Mouse (Mus musculus) CD4-positive helper T cell, adult 2 months (primary cell): ENCODE measurements around the gene Cdk7.
"Not testable (repeated sequence)": the region's sequence is repeated elsewhere in the genome, so short reads cannot be mapped to it uniquely, and the experiment has no call there.

Experiments used
- DNase-seq: peaks from one replicate; pipeline ENCODE4 v3.0.0-alpha.2; 2012; ENCODE audit warnings: low read depth, missing footprints, low spot score

The Cdk7 gene

DNA sequence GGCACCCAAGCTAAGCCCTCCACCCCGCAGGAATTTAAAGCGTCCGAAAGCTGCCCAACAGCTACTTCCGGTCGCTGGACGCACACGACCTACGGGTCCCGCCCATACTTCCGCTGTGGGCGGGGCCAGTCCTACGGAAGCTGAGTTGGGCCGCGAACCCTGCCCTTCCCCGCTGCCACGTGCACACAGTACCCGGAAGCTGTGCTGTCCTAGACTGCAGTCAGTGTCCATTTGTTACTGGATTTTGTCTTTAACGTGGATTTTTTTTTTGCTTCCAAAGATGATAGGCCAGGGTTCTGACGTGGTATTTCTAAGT lies at the start of gene Cdk7:
Gene Cdk7 (minus strand): TSS at position 79 of the 316 bp plus-strand sequence.
- peak; percentile 93 for DNase-seq

DNA sequence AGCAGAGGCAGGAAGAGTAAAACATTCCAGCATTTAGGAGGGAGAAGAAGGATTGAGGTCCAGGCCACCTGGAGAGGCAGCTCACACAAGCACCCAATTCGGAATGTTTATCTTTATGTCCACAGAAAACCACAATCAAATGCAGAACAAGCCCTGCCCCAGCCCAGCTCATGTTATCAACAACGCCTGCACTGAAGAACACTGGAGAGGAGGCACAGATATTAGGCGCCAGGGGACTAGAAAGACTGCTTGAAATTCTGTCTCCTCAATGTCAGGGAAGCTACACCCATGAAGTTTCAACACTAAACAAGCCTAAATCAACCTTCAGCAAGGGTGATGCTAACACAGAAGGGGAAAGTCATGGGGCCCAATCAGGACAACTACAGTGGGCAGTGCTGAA lies 46.8 kb upstream of the Cdk7 start:
- DNase-seq: no peak

DNA sequence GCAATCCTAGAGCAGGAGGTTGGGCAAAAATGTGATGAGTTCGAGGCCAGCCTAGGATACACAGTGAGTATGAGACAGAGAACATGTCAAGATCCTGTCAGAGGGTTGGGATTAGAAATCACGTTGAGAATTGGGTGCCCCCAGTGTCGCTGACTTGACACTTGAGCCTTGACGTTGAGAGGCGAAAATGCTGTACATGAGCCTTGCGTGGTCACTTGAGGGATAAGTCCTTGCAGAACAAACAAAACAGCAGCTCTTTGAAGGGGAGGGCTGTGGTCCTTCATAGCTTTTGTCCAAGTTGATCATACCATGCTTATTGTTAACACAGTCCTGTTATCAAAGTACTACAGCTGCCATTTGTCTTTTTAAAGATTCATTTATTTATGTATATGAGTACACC lies 46.0 kb upstream of the Cdk7 start:
- DNase-seq: no peak

DNA sequence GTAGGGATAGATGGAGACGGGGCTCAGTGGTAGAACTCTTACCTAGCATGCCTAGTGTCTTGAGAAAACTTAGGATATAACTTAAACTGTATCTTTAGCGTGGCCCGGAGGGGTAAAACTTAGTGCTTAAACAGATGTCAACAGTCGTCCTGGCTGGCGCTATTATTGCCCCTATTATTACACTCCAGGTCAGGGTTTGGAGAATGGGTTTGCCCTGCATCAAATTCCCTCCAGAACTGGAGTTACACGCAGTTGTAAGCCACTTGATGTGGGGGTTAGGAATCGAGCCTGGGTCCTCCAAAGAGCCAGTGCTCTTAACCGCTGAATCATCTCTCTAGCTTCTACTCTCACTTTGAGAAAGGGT lies 45.3 kb upstream of the Cdk7 start:
- no peak for DNase-seq

DNA sequence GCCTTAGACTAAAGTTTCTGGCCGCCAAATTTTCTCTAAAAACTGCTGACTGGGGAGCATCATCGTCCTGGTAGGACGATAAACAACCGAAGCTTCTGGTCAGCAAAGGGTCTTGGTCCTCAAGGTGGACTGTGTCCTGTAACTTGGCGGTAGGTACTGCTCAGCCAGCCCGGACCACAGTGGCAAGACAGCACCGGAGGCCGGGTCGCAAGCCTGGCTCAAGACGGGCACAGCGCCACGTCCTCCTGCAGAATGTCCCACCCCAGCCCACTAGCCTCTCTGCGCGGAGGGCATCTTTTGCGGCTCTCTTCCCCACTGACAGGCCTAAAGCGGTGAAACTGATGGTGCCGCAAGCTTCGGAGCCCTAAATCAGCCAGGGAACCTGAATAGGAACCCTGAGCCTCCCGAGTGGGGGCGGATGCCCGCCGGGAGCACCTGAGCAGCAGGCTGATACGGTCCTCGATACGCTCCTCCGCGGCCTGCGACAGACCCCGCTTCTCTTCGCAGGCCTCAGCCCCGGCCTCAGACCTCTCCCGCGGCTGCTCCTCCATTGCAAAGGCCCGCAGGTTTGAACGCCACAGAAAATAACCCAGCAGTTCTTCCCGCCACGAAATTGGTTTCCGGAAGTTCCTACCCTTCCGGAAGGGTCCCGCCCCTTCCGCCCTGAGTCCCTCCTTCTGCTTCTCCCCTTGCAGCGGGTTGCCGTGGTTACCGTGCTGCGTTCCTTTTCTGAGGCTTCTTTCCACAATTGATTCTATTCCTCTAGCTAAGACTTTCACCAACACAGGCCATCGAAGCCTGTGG lies 44.7 kb upstream of the Cdk7 start, which contains the start of gene Cenph:
Gene Cenph (minus strand): TSS at position 648 of the 804 bp plus-strand sequence.
- peak; percentile 92 for DNase-seq

DNA sequence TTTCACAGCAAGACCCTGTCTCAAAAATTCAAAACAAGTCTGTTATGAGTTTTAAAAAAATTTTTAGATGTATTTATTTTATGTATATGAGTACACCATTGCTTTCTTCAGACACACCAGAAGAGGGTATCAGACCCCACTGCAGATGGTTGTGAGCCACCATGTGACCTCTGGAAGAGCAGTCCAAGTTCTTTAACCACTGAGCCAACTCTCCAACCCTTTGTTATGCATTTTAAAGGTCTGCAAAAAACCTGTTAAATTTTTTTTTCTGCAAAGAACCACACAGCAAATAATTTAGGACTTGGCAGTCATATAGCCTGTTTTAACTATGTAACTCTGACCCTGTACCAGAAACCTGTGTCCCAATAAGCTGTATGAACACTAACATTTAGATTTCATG lies 44.0 kb upstream of the Cdk7 start:
- DNase-seq: no peak

DNA sequence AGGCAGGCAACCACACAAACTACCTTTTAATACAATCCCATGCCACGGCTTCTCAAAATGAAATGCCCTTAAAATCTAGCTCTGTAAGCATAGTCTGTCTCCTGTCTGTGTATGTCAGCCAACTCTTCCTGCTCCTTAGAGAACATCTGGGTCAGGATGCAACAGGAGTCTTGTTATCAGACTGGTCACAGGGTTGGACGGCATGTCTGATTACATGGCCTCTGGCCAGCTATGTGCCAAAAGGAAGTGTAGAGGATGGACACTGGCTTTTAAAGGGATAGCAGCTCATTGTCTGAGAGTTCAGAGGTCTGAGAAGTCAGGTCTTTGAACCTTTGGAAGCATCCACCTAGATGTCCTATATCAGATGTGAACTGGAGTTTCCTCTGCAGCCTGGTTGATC lies 24.6 kb upstream of the Cdk7 start:
- no peak for DNase-seq

DNA sequence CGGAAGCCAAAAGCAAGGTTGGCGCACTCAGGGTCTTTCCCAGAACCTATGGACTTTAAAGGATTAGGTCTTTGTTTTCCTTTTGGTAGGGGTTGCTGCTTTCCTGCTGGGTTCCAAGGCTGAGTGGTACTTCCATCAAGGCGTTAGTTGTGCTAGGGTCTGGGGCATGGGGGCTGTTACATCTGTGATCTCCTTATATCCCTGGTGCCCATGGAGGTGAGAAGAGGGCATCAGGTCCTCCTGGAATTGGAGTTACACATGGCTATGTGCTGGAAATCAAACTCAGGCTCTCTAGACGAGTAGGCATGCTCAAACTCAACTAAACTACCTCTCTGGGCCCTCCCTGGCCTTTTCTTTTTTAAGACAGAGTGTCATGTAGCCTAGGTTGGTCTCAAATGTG lies 23.4 kb upstream of the Cdk7 start:
- DNase-seq: no peak

DNA sequence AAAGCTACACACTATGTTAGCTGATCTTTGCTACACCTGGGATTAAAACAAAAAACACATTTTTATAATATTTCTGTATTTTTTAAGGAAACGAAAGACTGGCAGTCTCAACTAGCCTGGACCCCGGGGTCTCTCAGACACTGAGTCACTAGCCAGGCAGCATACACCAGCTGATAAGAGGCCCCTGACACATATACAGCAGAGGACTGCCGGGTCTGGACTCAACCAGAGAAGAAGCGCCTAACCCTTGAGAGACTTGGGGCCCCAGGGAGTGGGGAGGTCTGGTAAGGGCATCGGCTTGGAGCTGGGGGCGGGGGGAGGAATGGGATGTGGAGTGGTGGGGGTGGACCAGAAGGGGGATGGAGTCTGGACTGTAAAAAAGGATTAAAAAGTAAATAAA lies 22.3 kb upstream of the Cdk7 start:
- no peak for DNase-seq

DNA sequence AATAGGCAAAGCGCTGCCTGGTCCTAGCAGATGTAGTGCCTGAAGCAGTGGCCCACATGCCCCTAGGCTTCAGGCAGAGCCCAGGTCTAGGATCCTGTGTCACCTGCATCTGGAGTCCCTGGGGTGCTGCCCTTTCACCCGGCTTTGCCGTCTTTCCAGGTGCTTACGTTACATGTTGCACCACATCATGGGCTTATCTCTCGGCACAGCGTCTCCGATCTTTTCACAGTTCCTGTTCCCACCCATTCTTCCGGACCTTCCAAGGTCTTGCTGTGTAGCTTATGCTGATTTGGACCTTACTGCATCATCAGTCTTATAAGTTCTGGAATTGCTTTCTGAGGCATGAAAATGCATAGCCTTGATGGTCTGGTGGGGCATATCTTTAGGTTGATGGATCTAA lies 21.8 kb upstream of the Cdk7 start:
- DNase-seq: no peak

DNA sequence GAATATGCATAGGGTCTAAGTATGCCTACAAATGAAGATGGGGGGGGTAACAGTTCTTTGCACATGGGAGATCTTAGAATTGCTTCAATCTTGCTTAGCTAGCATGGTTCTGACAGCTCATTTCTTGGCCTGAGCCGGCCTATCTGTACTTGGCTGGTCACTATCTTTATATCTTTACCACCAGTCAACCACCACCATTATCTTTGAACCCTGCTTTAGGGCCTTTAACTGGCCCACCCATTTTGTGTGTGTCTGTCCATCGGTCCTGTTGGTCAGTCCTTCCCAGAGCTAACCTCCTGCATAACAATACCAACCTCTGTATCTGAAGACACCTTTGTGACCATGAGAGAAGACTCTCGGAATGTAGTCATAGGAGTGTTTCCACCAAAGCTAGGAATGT lies 20.7 kb upstream of the Cdk7 start:
- no peak for DNase-seq

DNA sequence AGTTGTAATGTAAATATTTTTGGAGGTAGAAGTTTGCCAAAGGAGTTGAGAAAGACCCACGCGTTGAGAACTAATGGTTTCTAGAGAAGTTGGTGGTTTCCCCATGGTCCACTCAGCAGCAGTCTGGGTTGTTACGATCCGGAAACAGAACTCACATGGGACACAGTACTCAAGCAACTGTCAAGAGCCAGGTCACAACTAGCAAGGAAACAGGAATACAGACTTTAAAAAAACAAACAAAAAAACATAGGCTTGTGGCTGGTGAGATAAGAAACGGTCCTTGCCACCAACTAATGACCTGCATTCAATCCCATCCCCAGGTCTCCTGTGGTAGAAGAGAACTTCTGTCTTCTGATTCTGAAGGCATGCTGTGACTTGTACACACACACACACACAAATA lies 20.1 kb upstream of the Cdk7 start:
- DNase-seq: no peak

DNA sequence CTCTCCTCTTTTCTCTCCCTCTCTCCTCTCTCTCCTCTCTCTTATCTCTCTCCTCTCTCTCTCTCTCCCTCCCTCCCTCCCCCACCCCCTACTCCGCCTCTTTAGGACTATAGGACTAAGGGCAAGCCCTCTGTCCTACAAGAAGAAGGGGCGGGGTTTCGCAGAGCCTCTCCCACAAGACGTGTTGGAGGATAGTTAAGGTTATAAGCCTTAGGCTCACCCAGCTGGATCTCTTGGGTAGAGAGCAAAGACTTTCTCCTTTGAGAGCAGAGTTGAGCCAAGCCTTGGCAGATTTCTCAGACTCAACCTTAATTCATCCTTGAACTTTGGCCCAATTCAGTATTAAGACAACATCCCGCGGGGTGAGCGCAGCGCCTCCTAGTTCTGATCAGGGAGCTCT lies 17.9 kb upstream of the Cdk7 start:
- DNase-seq: no peak

DNA sequence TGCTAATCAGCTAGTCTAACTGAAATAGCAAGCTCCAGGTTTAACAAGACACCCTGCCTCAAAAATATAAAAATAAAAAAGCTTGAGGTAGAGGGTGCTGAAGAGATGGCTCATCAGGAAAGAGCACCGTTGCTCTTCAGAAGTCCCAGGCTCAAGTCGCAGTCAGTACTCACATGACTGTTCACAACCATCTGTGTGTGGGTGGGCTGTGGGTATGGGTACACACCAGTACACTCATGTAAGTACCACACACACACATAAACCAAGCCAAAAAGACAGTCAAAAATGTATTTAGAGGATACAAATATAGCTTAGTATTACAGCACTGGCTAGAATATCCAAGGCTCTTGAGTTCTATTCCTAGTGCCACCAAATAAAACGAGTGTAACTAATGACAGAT lies 15.4 kb upstream of the Cdk7 start:
- DNase-seq: no peak

DNA sequence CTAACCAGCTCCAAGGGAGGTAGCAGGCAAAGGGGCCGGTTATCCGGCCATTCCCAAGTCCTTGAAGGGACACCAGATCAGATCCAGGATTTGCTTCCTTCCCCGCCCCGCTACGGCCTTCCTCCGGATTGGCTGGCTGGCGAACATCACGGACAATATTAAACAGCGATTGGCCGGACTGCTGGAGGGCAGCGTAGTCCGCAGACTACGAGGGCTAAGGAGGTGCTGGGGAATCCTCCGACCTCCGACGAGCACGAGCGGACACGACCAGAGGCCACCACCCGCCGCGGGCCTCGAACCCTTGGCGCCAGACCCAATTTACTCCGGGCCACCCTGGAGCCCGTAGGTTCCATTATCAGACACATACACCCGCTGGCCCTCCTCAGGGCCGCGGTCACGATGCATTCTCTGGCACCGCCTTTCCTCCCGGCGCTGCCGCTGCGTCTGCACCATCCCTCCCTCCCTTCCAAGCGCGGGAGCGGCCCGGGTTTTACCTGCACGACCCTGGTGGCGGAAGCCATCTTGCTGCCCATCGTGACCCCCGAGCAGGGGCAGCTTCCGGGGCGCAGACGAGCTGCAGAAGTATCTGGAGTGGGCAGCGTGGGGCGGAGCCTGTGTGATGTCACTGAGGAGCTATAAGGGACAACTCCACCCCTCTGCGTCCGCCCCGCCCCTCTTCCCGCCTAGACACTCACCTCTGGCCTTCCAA lies 13.5 kb upstream of the Cdk7 start, which contains the start of gene Mrps36:
Gene Mrps36 (minus strand): TSS at position 624 of the 709 bp plus-strand sequence.
- DNase-seq: peak; percentile 90

DNA sequence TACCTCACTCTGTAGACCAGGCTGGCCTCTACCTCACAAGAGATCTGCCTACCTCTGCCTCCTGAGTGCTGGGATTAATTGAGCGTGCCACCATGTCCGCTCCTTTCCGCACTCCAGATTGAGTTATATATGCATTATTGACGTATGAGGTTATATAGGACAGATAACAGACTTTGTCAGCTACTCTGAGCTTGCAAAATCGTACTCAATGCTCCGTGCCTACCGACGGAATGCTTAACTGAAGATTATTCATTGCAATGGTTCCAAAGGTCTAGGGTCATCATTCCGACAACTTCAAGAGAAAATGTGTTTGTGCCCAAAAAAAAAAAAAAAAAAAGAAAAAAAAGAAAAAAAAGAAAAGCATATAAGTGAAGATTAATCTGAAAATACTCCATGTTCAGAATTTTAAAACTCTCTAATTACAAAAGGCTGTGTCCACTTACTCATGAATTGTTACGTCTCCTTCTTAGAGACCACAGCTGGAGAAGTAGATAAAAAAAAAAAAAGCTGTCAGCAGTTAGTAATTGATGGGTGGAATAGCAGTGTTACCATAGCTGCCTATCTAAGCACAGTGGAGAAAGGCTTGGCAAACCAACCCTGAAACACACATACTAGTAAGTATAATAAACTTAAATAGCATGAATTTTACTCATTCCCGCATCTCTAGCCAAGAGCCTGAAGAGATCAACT lies 12.8 kb upstream of the Cdk7 start:
- no peak for DNase-seq

DNA sequence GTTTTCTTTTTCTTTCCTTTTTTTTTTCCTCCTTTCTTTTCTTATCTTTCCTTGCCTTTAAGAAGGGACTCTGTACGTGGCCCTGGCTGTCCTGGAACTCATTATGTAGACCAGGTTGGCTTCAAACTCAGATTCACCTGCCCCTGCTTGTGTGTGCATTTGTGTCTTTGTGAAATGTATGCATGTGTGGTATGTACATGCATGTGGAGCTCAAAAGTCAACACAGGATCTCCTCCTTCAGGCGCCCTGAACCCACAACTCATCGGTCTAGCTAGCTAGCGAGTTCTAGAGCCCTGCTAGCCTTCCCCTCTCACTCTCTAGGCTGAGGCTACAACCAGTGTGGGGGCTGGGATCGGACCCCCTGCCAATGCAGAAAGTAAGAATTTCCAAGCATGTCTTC lies 12.1 kb upstream of the Cdk7 start:
- DNase-seq: no peak

DNA sequence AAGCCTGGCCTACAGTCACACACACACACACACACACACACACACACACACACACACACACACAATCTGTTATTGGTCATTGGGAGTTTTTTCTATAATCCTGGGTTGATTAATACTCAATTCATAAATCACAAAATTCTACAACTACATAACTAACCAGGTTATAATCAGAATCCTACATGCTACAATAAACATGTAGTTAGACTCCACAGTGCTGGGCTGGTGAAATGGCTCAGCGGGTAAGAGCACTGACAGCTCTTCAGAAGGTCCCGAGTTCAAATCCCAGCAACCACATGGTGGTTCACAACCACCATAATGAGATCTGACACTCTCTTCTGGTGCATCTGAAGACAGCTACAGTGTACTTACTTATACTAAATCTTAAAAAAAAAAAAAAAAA lies 2.0 kb upstream of the Cdk7 start:
- DNase-seq: no peak

DNA sequence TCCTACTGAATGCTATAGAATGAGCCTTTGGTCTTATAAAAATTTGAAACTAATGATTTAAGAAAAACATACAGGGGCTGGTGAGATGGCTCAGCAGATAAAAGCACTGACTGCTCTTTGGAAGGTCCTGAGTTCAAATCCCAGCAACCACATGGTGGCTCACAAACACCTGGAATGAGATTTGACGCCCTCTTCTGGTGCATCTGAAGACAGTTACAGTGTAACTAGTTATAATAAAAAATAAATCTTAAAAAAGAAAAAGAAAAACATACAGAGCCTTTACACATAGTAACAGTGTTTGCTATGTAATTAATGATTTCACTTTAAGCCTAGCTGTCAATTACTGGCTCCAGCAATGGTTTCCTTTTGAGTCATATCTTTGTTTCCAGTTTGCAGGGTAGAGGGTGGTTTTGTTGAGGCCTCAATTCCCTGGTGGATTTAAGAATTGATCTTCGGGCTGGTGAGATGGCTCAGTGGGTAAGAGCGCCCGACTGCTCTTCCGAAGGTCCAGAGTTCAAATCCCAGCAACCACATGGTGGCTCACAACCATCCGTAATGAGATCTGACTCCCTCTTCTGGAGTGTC lies 815 bp upstream of the Cdk7 start:
- not testable (repeated sequence) for DNase-seq

DNA sequence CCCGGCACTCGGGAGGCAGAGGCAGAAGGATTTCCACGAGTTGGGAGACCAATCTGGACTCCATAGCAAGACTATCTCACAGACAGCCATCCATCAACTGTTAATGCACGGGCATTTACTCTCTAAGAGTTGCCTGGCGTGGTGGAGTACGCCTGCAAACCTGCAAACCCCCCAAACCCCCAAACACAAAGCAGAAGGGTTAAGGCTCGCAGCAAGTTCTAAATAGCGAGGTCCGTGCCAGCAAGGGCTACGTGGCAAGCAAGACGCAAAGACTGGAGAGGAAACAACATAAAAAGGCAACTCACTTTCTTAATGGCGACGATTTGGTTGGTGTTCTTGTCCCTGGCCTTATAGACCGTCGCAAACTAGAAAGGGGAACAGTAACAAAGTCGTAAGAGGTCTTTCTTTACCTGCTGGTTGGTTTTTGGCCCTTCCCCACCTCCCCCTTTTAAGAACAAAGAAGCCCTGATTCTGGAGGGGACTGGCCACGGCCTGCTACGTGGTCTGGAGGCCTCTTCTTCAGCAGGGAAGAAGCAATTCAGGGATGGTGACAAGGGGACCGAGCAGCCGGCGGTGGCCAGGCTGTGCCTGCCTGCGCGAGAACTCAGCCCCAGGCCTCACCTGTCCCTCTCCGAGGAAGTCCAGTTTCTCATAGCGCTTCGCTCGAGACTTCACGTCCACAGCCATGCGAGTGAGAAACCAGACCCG lies 432 bp downstream of the Cdk7 start:
- DNase-seq: peak; percentile 14

DNA sequence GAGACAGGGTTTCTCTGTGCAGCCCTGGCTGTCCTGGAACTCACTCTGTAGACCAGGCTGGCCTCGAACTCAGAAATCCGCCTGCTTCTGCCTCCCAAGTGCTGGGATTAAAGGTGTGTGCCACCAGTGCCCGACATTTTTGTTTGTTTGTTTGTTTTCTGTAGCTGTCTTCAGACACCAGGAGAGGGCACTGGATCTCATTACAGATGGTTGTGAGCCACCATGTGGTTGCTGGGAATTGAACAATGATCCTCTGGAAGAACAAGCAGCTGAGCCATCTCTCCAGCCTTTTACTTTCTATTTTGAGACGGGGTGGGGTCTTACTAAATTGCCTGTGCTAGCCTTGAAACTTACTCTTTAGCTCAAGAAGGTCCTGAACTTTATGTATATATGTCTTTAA lies 2.2 kb downstream of the Cdk7 start:
- not testable (repeated sequence) for DNase-seq

DNA sequence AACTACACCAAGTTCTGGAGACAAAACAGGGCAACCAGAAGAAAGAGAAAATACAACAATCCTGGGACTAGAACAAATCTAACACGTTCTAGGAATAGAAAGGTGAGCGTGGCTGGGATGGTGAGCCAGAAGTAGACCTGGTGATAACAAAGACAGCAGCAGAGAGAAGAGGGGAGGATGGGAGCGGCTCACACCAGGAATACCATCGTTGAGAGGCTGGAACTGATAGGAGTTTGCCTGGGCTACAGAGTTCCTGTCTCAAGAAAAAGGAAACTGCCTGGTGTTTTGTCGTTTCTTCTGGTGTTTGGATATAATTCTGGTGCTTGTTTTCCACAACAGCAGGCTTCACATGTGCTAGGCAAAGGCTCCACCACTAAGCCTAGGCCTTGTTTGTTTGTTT lies 2.7 kb downstream of the Cdk7 start:
- DNase-seq: no peak
